Mouse (Mus musculus): Measurements from ENCODE around the gene C4bp. TPM values are rescaled to one million over a fixed set of nuclear protein-coding genes. Genes with fewer than 3 reads are reported as not detected.
"Not testable (repeated sequence)": the region's sequence is repeated elsewhere in the genome, so short reads cannot be mapped to it uniquely, and the experiment has no call there.

The C4bp gene
- not detected for total RNA-seq (2021)
- long read RNA-seq, experiment 1: 0 reads
- long read RNA-seq, experiment 2: 0 reads

DNA sequence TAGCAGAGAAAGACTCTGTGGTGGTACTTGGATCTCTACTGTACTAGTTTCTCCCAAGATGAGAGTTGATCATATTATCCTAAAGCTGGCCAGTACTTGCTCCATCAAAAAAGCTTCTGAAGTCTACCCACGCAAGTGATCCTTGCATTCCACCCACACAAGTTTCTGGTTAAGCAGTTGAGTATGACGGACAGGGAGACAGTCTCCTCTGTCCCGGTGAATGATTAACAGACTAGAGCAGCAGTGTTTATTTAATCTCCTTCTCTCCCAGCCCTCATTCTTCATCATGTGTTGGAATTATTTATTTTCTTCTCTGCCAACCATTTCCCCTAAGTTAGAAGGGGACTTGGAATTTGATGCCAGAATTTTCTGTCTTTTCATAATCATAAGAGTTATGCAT is at the start of gene C4bp:
Gene C4bp (minus strand): TSS at position 179 of the 400 bp plus-strand sequence.
- no peak for DNase-seq

DNA sequence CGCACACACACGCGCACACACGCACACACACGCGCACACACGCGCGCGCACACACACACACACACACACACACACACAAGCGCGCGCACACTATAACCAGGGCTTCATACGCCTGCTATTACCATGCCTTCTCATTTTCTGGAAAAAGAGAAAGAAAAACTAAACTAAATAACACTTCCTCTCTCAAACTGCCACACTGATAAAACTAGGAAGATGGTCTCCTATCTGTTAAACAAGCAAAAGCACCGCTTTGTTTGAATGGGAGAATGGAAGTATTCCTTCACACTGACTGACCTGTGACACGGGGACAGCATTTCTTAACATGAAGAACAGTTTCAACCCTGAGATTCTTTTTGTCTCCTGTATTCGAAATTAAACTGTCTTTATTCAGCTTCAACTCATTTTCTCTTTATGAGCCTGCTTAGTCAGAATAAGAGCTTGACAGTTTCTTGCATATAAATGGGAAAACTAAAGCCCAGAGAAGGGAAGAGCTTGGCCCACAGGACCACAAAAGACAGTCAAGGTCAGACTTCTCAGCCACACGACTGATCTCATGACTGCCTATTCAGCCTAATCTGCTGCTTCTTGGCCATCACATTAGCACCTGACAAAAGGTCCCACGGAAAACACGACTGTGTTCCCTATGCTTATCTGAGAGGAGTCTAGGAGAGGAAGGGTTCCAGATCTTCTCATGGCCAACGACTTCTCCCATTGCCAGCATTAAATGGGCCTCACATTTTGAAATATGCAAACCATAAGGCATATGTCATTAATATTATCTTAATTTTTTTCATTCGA is 49.0 kb upstream of the C4bp start:
- peak; percentile 62 for DNase-seq

GRCm38 (mm10) chr1:130703613-130704012 is 42.2 kb upstream of the C4bp start:
- DNase-seq: no peak

- peak in 1 of 2 experiments; percentile 13 for DNase-seq
These were observed 40.5 kb upstream of the C4bp start for GRCm38 (mm10) chr1:130701976-130702375.

GRCm38 (mm10) chr1:130699937-130700633 is 38.7 kb upstream of the C4bp start:
- DNase-seq: peak; percentile 87

GRCm38 (mm10) chr1:130698601-130699000 is 37.2 kb upstream of the C4bp start:
- no peak for DNase-seq

GRCm38 (mm10) chr1:130683905-130684304 is 22.5 kb upstream of the C4bp start:
- DNase-seq: no peak

DNA sequence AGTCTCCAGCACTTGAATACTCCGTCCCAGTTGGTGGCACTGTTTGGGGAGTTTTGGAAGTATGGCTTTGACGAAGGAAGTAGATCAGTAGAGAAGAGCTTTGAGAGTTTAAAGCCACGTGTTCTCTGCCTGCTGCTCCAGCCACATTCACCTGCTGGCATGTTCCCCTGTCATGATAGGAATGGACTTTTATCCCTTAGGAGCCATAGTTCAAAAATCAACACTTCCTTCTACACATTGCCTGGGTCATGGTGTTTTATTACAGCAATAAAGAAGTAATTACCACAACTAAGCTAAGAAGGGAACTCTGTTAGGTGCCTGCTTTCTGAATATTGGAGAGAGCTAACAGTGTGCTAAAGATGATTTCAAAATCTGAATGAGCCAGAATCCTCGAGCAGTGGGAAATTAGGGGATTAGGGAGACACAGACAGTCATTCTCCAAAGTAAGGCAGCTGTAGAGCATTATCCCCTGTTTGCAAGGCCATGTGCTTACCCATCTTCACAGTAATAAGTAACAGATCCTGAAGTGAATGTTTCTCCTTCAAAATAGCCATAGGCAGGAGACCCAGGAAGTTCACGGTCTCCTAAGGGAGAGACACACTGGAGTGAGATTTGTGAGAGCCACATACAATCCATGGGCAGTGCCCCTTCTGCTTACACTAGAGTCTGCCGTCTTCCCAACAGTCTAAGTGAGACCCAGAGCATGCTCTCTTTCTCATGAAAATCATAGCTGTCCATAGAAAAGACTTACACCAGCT is 20.4 kb upstream of the C4bp start:
- DNase-seq: no peak

DNA sequence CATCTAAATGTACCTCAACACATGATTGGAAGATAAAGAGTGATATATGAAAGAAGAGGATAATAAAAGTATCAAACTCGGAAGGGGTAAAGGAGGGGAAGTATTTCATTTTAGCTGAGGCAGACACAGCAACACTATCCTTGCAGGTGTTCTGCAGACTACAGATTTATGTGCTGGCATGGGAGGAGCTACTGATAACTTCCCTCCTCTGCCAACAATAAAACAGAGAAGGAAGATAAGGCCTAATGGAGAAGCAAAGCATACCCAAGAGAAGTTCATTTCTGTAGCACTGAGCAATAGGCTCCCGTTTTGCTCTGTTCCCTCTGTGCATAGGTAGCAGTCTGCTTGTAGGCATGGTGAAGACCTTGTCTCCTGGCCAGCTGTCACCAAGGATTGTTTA is 19.6 kb upstream of the C4bp start:
- no peak for DNase-seq

DNA sequence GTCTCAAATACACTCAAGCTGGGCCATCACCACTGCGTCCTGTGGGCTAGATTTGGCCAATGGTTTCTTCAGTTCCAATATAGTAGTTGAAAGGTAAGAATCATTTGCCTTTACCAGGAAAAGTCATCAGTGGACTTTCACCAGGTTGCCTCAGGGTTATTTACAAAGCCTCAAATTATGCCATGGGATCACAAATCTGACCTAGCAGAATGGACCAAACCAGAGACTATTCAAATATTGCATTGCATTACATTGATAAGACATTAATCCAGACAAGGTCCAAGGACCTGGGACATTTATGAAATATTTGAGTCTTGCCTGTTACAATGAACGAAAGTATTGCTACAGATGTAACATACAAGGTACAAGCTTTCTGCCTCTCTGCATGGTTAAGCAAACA is 17.1 kb upstream of the C4bp start:
- DNase-seq: no peak

- not testable (repeated sequence) for DNase-seq
These were observed 2.1 kb upstream of the C4bp start for GRCm38 (mm10) chr1:130663576-130663975.

- DNase-seq: not testable (repeated sequence)
These were observed 1.8 kb downstream of the C4bp start for GRCm38 (mm10) chr1:130659641-130660040.

GRCm38 (mm10) chr1:130644103-130644502 is 17.3 kb downstream of the C4bp start:
- no peak for DNase-seq

- DNase-seq: no peak
These were observed 20.5 kb downstream of the C4bp start for GRCm38 (mm10) chr1:130640967-130641366.

DNA sequence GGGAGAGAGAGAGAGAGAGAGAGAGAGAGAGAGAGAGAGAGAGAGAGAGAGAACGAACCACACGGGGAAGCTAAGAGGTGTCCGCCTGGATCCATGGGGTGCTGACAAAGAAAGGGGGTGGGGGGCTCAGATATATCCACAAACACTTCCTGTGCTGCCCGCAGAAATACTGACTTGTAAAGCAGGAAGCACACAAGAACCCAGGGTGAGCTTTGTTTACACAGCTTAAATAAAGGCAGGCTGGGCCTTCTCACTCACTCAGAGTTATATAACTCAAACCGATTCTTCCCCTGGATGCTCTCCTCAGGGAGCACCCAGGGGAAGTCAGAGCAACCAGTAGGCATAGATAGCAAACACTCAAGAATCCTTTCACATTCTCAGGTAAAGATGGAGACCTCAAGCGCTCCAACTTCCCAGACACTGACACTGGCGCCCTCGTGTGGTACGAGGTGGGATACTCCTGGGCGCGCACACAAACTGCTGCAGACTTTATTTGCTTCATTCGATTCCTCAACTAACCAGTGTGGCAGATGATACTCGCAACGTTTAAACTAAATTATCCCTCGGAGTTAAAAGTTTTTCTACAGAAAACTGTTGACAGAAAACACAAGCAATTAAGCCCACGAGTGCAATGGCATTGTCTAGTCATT is 27.5 kb downstream of the C4bp start:
- DNase-seq: peak; percentile 37 to 81

DNA sequence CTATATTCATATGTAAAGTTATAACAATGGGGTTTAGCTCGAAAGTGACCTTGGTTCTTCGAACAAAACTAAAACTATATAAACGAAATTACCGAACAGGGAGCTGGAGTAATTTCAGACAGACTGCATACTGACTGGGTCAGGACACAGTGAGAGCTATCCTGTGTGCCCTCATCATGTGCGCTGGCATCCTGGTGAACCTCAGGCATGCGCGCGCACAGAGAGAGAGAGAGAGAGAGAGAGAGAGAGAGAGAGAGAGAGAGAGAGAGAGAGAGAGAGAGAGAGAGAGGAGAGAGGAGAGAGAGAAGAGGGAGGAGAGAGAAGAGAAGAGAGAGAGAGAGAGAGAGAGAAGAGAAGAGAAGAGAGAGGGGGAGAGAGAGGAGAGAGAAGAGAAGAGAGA is 28.1 kb downstream of the C4bp start:
- no peak for DNase-seq

- no peak for DNase-seq
These were observed 31.9 kb downstream of the C4bp start, which contains the start of gene Zp3r for GRCm38 (mm10) chr1:130629521-130629920. TSS of gene Zp3r (minus strand) at chr1:130629621.

- no peak for DNase-seq
These were observed 65.1 kb downstream of the C4bp start for GRCm38 (mm10) chr1:130596291-130596690.

DNA sequence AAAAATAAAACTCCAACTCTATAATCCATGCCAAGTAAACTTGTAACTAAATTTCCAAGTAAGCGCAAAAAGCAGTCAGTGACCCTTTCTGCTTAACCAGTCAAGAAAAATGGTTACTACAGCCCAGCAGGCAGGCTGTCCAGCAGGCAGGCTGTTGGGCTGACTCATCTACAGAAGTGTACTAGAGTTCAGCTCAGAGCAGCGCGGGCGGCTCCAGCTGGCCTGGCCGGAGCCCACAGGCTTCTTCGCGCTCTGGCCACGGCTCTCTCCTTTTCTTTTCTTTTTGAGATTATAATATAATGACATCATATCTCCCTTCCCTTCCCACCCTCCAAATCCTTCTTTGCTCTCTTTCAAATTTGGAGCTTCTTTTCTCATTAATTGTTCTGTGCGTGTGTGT is 72.8 kb downstream of the C4bp start:
- DNase-seq: peak; percentile 28 to 43

All from heart, adult 18-20 months (tissue).